Mouse (Mus musculus) C2C12 (cell line): ENCODE data around the gene Hsd17b3.

Source experiments
- CEBPB ChIP-seq: IDR thresholded peaks from one replicate; pipeline ENCODE4 v1.6.1; 2011; ENCODE audit warnings: low read depth, mild to moderate bottlenecking, control low read depth, moderate library complexity
- CTCF ChIP-seq: IDR thresholded peaks from one replicate; pipeline ENCODE4 v1.5.1; 2011; ENCODE audit not compliant: control insufficient read depth, insufficient read depth, insufficient read length
- FOSL1 ChIP-seq: IDR thresholded peaks from one replicate; pipeline ENCODE4 v1.8.0; 2011; ENCODE audit warnings: mild to moderate bottlenecking, low read length; ENCODE audit not compliant: poor library complexity, insufficient read depth, severe bottlenecking
- MAX ChIP-seq: IDR thresholded peaks from one replicate; pipeline ENCODE4 v1.6.1; 2011; ENCODE audit warnings: mild to moderate bottlenecking, control low read depth
- MYOD1 ChIP-seq: IDR thresholded peaks from one replicate; pipeline ENCODE4 v1.6.1; 2011; ENCODE audit warnings: low read depth; ENCODE audit not compliant: control insufficient read depth, insufficient read length
- USF1 ChIP-seq: IDR thresholded peaks from one replicate; pipeline ENCODE4 v1.6.1; 2011; ENCODE audit warnings: low read depth, mild to moderate bottlenecking, control low read depth, moderate library complexity

DNA sequence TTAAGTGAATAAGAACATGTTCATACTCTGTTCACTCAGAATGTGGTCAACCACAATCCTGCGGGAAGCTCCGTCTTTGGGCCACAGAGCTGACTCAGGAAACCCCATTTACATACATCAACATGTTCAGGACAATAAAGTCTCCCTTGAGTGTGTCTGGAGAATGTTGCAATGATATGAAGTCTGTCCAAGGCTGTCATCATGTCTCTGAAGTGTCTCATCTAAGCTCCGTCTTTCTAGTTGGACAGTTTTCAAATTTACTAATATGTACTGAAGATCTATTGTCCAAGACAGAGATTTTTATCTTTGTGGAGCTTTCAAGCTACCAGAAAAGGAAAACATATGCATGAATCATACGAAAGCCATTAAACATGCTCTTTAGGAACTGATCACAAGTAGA is 77.9 kb downstream of the Hsd17b3 start:
- no peak for TF ChIP-seq CTCF
- no peak for TF ChIP-seq USF1
- TF ChIP-seq FOSL1: no peak
- no peak for TF ChIP-seq MAX
- no peak for TF ChIP-seq MYOD1
- peak; percentile 62 for TF ChIP-seq CEBPB
